Mouse (Mus musculus) CH12.LX (cell line): ENCODE measurements at regions not wholly inside any gene's neighbourhood (a gene's known extent, or its start where the extent isn't known, plus 50 kb on each side); places are given as distances from the start of the nearest gene placed in this dataset.

ENCODE experiments used
- DNase-seq: peaks from one replicate; pipeline ENCODE4 v3.0.0-alpha.2; 2013; ENCODE audit errors: extremely low read depth
- H3K27ac ChIP-seq: 2 replicates; pipeline ENCODE4 v1.5.1; 2012; ENCODE audit warnings: low read depth, mild to moderate bottlenecking, control low read depth, moderate library complexity; ENCODE audit not compliant: insufficient read depth
- H3K27me3 ChIP-seq: replicated peaks from 2 replicates; pipeline ENCODE3; 2012; ENCODE audit warnings: inconsistent platforms
- H3K36me3 ChIP-seq, 2 experiments: replicated peaks in 1 of 2; 2 replicates each; pipeline versions ENCODE3 to v1.6.1; 2012; ENCODE audit warnings: inconsistent platforms in 1 of 2, low read length in 1 of 2, mild to moderate bottlenecking in 1 of 2, mixed read lengths in 1 of 2, moderate library complexity in 1 of 2; ENCODE audit not compliant: control insufficient read depth in 1 of 2, insufficient read depth in 1 of 2
- H3K4me1 ChIP-seq, 2 experiments: 2 replicates each; pipeline ENCODE4 v1.6.1; 2012; ENCODE audit warnings: inconsistent platforms in 1 of 2, moderate library complexity in 1 of 2; ENCODE audit not compliant: insufficient read depth in 2 of 2, control insufficient read depth in 1 of 2
- H3K4me2 ChIP-seq: 2 replicates; pipeline ENCODE4 v1.6.1; 2012; ENCODE audit warnings: low read depth, mild to moderate bottlenecking, control low read depth; ENCODE audit not compliant: poor library complexity, insufficient read depth, severe bottlenecking
- H3K4me3 ChIP-seq, 3 experiments: fragments of 150-350 bp in 1 of 3; sonication (generic) in 1 of 3; replicated peaks in 1 of 3; 2 replicates each; pipeline versions ENCODE3 to v1.5.1; 2011 to 2012; ENCODE audit warnings: low read depth in 2 of 3, low read length in 2 of 3, mild to moderate bottlenecking in 2 of 3, moderate library complexity in 2 of 3, control low read depth in 1 of 3, improper control_type of control experiment in 1 of 3, inconsistent platforms in 1 of 3, mixed read lengths in 1 of 3; ENCODE audit not compliant: poor library complexity in 1 of 3
- H3K79me2 ChIP-seq: replicated peaks from 2 replicates; pipeline ENCODE4 v1.6.1; 2012; ENCODE audit warnings: mild to moderate bottlenecking, moderate library complexity; ENCODE audit not compliant: control insufficient read depth, poor library complexity, insufficient read depth, severe bottlenecking; ENCODE audit errors: extremely low read depth
- H3K9ac ChIP-seq: 2 replicates; pipeline ENCODE4 v1.6.1; 2012; ENCODE audit warnings: low read depth, mild to moderate bottlenecking, control low read depth, moderate library complexity; ENCODE audit not compliant: insufficient read depth
- H3K9me3 ChIP-seq: replicated peaks from 2 replicates; pipeline ENCODE3; 2012; ENCODE audit warnings: low read length, inconsistent platforms, mixed read lengths
- CHD1 ChIP-seq: IDR thresholded peaks from 2 replicates; pipeline ENCODE4 v1.6.1; 2012; ENCODE audit warnings: low read depth, low read length, improper control_type of control experiment, inconsistent platforms
- CHD2 ChIP-seq: IDR thresholded peaks from 2 replicates; pipeline ENCODE4 v1.6.1; 2011; ENCODE audit warnings: low read length, improper control_type of control experiment
- EP300 ChIP-seq: IDR thresholded peaks from 2 replicates; pipeline ENCODE4 v1.6.1; 2011; ENCODE audit warnings: low read length, improper control_type of control experiment
- ETS1 ChIP-seq: conservative IDR thresholded peaks from 2 replicates; pipeline ENCODE4 v1.6.1; 2012; ENCODE audit warnings: low read depth, mild to moderate bottlenecking, inconsistent platforms, low read length, improper control_type of control experiment, moderate library complexity
- MAFK ChIP-seq: IDR thresholded peaks from 2 replicates; pipeline ENCODE4 v1.6.1; 2011; ENCODE audit warnings: low read length, improper control_type of control experiment; ENCODE audit not compliant: insufficient replicate concordance
- MAX ChIP-seq: IDR thresholded peaks from 2 replicates; pipeline ENCODE4 v1.6.1; 2011; ENCODE audit warnings: low read length, improper control_type of control experiment
- MEF2A ChIP-seq: IDR thresholded peaks from 2 replicates; pipeline ENCODE4 v1.6.1; 2014; ENCODE audit warnings: low read depth, mild to moderate bottlenecking, inconsistent platforms, low read length, improper control_type of control experiment, borderline replicate concordance
- MXI1 ChIP-seq: IDR thresholded peaks from 2 replicates; pipeline ENCODE4 v1.6.1; 2011; ENCODE audit warnings: mild to moderate bottlenecking, low read depth, low read length, improper control_type of control experiment
- PAX5 ChIP-seq: IDR thresholded peaks from 2 replicates; pipeline ENCODE4 v1.6.1; 2012; ENCODE audit warnings: low read length, inconsistent platforms, mixed read lengths
- POLR2A ChIP-seq: IDR thresholded peaks from 2 replicates; pipeline ENCODE4 v1.6.1; 2011; ENCODE audit warnings: low read depth, mild to moderate bottlenecking, improper control_type of control experiment, low read length
- RCOR1 ChIP-seq: conservative IDR thresholded peaks from 2 replicates; pipeline ENCODE4 v1.6.1; 2012; ENCODE audit warnings: low read depth, mild to moderate bottlenecking, inconsistent platforms, low read length, improper control_type of control experiment
- SMC3 ChIP-seq: IDR thresholded peaks from 2 replicates; pipeline ENCODE4 v1.6.1; 2011; ENCODE audit warnings: low read depth, low read length, improper control_type of control experiment
- UBTF ChIP-seq: IDR thresholded peaks from 2 replicates; pipeline ENCODE4 v1.6.1; 2012; ENCODE audit warnings: low read depth, mild to moderate bottlenecking, inconsistent platforms, low read length, improper control_type of control experiment, moderate library complexity
- USF1 ChIP-seq: IDR thresholded peaks from 2 replicates; pipeline ENCODE4 v1.6.1; 2014; ENCODE audit warnings: low read depth, mild to moderate bottlenecking, inconsistent platforms, low read length, improper control_type of control experiment
- USF2 ChIP-seq: conservative IDR thresholded peaks from 2 replicates; pipeline ENCODE4 v1.6.1; 2011; ENCODE audit warnings: low read depth, low read length, improper control_type of control experiment
- ZNF384 ChIP-seq: IDR thresholded peaks from 2 replicates; pipeline ENCODE4 v1.6.1; 2012; ENCODE audit warnings: low read depth, low read length, improper control_type of control experiment, inconsistent platforms
- dilution Hi-C: fragments of 300-500 bp; cut with MboI; formaldehyde crosslinking; loops from 2 replicates; pipeline ENCODE4 v1.14.3; 2020; ENCODE audit warnings: low sequenced_read_pairs; ENCODE audit not compliant: extremely low pct_unique_long_range_greater_than_20kb, extremely low pct_ligation_motif_present
- in situ Hi-C: fragments of 300-500 bp; cut with MboI; formaldehyde crosslinking; loops from 3 replicates; pipeline ENCODE4 v1.14.3; 2019; ENCODE audit warnings: low sequenced_read_pairs, low pct_ligation_motif_present, low pct_unique_long_range_greater_than_20kb, mixed read lengths

DNA sequence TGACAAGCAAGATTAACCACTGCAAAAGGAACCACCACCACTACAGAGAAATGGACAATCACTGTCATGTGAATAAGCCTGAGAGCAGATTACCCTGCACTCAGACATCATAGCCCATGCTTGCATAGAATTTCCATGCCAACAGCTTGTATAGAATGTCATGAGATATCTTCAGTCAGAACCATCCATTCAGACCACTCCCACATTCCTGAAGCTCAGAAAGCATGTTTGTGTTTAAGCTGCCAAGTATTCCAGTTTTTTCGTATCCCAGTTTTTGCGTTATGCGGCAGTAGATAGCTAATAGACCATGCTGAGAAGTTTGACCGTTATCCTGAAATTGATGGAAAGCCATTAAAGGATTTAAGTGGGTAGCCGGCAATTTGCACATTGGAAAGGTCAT lies 155.8 kb upstream of the Snx19 start:
- Histone ChIP-seq H3K36me3 (no peaks in the 10 kb centered on the region), H3K4me2 (no peak overlapping the region), H3K9ac (no peak overlapping the region), H3K4me3 (no peak overlapping the region), H3K79me2 (no peaks in the 10 kb centered on the region), H3K27me3 (peaks cover 15% of the 10 kb centered on the region), H3K9me3 (no peaks in the 10 kb centered on the region), H3K4me1 (no peaks in the 10 kb centered on the region), H3K27ac (no peak overlapping the region)
- DNase-seq: no peak
- TF ChIP-seq RCOR1 (no peak), UBTF (no peak), USF2 (no peak), CHD2 (no peak), MEF2A (no peak), USF1 (no peak), MXI1 (no peak), POLR2A (no peak), SMC3 (no peak)
- in situ Hi-C loops (loop anchor here (10.0 kb wide), 1 partner anchor 266 kb away; no protein-coding TSS in a partner anchor), dilution Hi-C loops (no loop called here)

DNA sequence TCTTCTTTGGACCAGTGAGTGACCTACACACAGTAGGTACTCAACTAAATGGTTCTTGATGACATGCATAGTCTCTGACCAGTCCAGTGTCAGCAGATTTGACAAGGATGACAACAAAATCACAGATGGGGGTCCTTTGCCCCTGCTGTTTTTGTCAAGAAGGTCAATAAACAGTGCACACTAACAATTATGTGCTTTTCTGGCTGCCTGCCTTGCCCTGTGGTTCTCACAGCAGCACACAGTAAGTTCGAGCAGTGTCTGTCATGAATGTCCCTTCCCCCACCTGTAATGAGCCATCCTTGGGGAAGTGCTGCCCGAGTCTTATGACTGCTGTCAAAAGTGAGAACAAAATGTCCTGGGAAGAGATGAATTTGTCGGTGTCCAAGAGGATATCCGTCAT lies 153.1 kb upstream of the Snx19 start:
- Histone ChIP-seq H3K4me3 (no peak overlapping the region), H3K79me2 (no peaks in the 10 kb centered on the region), H3K4me1 (no peaks in the 10 kb centered on the region), H3K4me2 (no peak overlapping the region), H3K36me3 (no peaks in the 10 kb centered on the region), H3K27ac (no peak overlapping the region), H3K9me3 (no peaks in the 10 kb centered on the region), H3K27me3 (peaks cover 26% of the 10 kb centered on the region), H3K9ac (no peak overlapping the region)
- in situ Hi-C loops (loop anchor here (10.0 kb wide), 1 partner anchor 269 kb away; no protein-coding TSS in a partner anchor), dilution Hi-C loops (no loop called here)
- TF ChIP-seq PAX5 (no peak), ZNF384 (no peak), MAFK (no peak), ETS1 (no peak), CHD1 (no peak), MXI1 (no peak), SMC3 (no peak), EP300 (no peak), MAX (no peak)
- no peak for DNase-seq
